Mouse (Mus musculus) mouse trophoblast stem cell (cell line): ENCODE data around the gene Cadm3.

ENCODE experiments used
- in situ Hi-C, 2 experiments: fragments of 300-500 bp; cut with MseI, MboI; formaldehyde crosslinking; loops; 2 replicates in 1 of 2; 3 replicates in 1 of 2; pipeline ENCODE4 v1.15.1; 2025

The Cadm3 gene

GRCm38 (mm10) chr1:173367356-173368046 is at the start of gene Cadm3:
Cadm3 (minus strand) TSS chr1:173367695.
- in situ Hi-C loops = no loop called here

DNA sequence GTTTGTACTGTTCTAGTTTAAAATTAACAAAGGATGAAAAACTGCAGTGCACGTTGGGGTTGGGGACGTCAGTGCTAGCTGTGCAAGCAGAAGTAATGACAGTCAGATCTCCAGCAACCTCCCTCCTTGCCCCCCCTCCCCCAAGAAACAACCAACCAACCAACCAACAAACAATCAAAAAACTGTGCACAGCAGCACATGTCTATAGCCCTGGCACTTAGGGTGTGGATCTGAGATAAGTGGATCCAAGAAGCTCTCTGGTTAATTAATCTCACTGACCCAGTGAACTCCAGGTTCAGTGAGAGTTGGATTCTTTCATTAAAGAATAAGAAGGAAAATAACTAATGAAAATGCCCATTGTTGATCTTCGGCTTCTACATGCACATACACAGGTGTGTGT is 47.1 kb upstream of the Cadm3 start:
- in situ Hi-C loops = no loop called here

DNA sequence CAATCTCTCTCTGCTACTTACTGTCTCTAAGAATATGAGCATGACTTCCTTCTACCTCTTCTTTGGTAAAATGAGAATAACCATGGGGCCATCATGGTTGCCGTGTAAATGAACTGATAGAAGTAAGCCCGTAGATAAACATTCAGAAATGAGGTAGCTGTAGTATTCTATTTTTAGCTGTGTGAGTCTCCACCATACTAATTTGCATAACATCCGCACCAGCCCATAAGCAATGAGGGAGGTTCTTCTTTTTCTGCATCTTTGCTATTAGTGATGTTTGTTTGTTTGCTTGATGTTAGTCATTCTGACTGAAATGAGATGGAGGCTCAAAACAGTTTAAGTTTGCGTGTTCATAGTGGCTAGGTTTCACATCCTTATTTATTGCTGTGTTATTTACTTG is 44.4 kb upstream of the Cadm3 start:
- in situ Hi-C loops = no loop called here

- in situ Hi-C loops = no loop called here
Measured at GRCm38 (mm10) chr1:173409066-173409465, 41.6 kb upstream of the Cadm3 start.

- in situ Hi-C loops = no loop called here
Measured at GRCm38 (mm10) chr1:173404696-173405309, 37.3 kb upstream of the Cadm3 start.

- in situ Hi-C loops = loop anchor here (25.0 kb wide), 2 partner anchors 761 to 986 kb away; partner anchors contain the start of gene Dusp23 (in 2 of the 2)
Measured at GRCm38 (mm10) chr1:173398323-173398970, 31.0 kb upstream of the Cadm3 start.

GRCm38 (mm10) chr1:173391754-173392153 is 24.3 kb upstream of the Cadm3 start:
- in situ Hi-C loops = loop anchor here (25.0 kb wide), 2 partner anchors 754 to 979 kb away; partner anchors contain the start of gene Dusp23 (in 2 of the 2)

GRCm38 (mm10) chr1:173389901-173390401 is 22.5 kb upstream of the Cadm3 start:
- in situ Hi-C loops = loop anchor here (25.0 kb wide), 2 partner anchors 753 to 978 kb away; partner anchors contain the start of gene Dusp23 (in 2 of the 2)

GRCm38 (mm10) chr1:173389431-173389830 is 21.9 kb upstream of the Cadm3 start:
- in situ Hi-C loops = loop anchor here (25.0 kb wide), 2 partner anchors 752 to 977 kb away; partner anchors contain the start of gene Dusp23 (in 2 of the 2)

GRCm38 (mm10) chr1:173381436-173381835 is 13.9 kb upstream of the Cadm3 start:
- in situ Hi-C loops = loop anchor here (25.0 kb wide), 2 partner anchors 744 to 969 kb away; partner anchors contain the start of gene Dusp23 (in 2 of the 2)

DNA sequence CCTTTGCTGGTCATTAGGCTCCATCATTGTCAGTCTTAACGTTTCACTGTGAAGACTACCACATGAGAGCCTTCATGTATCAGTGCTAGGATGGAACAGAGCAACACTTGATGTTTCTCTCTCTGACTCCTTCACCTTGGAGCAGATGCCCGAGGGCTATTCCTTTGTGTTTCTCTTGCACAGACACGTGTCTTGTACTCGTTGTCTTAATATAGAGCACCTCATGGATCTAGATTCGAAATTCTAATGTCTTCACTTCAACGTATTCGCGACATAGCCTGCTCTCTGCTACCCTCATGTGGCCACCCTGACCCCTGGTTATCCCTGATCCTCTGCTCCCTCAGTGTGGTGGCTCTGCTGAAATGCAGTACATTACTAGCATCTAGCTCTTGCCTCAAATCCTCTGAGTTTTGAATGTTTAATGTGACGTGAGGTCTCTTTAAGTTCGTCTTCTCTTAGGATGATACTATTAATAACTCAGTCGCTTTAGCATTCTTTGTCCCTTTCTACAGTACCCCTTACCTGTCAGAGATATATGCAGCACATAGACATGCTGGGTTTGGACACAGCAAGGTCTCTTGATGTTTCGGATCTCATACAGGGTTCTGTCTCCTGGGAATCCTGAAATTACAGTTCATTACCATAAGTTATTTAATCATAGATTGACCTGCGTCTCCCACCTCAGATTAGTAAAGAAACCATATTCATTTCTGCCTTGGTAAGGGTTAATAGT is 10.1 kb upstream of the Cadm3 start:
- in situ Hi-C loops = loop anchor here (25.0 kb wide), 2 partner anchors 740 to 965 kb away; partner anchors contain the start of gene Dusp23 (in 2 of the 2)

GRCm38 (mm10) chr1:173374020-173374419 is 6.5 kb upstream of the Cadm3 start:
- in situ Hi-C loops = no loop called here

DNA sequence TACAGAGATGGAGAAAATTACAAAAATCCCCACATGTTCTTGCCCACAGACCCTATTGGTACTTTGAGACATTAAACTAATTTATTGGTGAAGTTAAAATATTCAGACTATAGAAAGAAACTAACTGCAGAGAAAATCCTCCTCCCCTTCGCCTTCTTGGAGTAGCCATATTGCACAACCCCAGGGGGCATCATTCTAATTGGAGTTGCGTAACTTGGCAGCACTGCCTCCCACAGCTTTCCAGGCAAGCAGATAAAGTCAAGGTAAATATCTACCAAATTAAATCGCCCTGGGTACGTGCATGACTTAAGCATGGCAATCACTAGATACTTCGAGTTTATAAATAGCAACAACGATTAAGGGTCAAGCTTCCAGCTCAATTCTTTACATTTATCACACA is 4.1 kb upstream of the Cadm3 start:
- in situ Hi-C loops = no loop called here

GRCm38 (mm10) chr1:173370456-173370855 is 3.0 kb upstream of the Cadm3 start:
- in situ Hi-C loops = no loop called here

- in situ Hi-C loops = no loop called here
Measured at GRCm38 (mm10) chr1:173369611-173370010, 2.1 kb upstream of the Cadm3 start.

DNA sequence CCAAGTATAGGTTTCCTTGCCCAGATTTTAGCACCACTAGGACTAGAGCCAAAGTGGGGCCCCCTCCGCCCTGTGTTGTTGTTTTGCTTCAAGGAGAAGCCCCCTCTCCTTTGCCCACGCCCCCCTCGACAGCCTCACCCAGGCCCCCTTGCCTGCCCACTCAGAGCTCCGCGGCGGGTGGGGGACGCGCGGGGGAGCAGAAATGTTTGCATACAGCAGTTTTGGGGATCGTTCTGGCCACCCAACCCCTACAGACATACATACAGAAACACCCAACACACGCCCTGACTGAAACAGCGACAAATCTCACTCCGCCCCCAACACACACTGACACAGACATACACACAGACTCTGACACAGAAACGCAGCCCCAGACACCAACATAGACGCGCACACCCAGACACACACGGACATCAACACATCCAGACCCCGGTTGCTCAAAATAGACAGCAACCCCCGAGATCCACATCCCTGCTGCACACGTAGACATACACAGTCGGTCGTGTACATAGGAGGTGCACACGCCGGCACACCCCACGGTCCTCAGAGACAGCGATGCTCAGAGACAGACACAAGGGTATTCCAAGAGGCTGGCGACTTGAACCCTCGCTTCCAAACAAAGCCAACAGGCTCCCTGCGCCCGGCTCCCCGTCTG is 667 bp downstream of the Cadm3 start:
- in situ Hi-C loops = no loop called here

- in situ Hi-C loops = no loop called here
Measured at GRCm38 (mm10) chr1:173365970-173366409, 1.5 kb downstream of the Cadm3 start.

DNA sequence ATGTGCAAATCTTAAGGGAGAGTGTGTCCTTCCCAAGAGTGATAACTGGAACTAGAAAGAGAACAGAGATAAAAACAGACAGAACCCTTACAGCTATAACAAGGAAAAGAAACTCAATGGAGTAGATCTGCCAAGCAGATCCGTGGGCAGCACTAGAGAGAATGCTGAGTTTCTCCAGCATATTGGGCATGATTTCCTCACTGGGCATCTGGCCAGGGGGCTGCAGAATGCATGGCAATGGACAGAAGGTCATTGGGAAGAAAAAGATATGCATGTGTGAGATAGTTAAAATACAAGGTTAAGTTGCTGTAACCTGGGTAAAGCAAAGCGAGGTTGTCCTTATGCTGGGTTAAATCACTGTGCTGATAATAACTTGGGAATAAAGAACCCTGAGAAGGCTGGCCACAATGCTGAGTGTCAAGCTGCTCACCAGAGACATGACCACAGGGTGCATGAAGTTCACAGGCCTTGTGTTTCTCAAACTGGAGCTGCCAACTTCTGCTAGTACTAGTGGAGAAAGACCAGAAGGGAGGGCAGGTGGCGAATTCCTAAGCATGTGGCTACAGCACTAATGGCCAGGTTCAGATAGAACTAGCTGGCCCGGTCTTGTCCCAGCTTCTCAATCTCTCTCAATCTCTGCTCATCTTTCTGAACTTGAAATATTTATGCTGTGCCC is 3.2 kb downstream of the Cadm3 start:
- in situ Hi-C loops = no loop called here

GRCm38 (mm10) chr1:173363436-173363835 is 4.1 kb downstream of the Cadm3 start:
- in situ Hi-C loops = no loop called here

DNA sequence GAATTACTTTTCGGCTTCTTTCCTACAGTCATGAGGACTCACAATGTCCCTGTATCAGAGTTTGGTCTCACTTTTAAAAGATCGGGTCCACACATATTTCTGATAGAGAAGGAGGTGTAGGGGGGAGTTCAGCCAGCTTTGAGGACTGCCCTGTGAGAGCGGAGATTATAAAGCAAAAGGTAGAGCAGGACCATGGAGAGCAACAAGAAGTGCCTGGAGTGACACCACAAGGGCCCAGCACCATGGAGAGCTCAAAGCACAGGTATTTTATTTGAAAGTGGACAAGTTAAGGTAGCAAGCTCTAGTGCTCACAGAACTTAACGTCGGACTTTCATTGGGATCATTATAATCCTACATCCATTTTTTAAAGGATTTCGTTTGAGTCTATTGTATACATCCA is 5.8 kb downstream of the Cadm3 start:
- in situ Hi-C loops = no loop called here
